Mouse (Mus musculus): ENCODE data around the gene Slc24a3. TPM values are rescaled to one million over a fixed set of nuclear protein-coding genes. Genes with fewer than 3 reads are reported as not detected.
A peak's percentile ranks its signal among the peaks of the same experiment; 100 is the strongest.

Gene Slc24a3
- total RNA-seq, 2 experiments from 2014 or later, result 0.75 to 3.0 TPM

DNA sequence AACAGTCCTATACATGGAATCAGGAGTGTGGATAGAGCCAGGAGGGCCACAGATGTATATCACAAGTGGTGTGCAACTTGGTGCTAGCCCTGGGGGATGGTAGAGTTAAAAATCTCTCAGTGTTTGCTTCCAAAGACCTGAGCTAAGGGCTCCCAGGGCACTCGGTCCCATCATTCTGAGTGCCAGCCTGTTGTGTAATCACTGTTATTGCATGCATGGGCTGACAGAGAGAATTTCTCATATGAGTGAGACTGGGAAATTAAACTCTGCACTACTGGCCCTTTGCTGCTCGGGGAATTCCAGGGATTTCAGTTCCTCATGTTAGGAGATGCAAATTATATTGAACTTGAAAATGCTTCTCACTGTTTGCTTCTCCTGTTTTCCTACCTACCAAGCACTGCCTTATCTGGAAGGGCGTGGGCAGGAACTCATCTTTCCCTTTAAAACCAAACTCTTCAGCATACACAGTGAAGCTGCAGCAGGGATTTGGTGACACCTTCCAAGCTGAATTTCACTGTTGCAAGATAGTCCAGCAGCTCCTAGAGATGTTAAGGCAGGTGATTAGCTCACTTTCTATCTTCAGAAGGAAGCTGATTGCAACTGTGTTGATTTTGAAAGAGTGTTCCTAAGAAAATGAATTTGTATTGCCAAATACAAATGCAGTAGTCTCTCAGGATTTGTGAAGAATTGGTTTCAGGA, 426.2 kb downstream of the Slc24a3 start:
- ATAC-seq (replicated peaks; ENCODE audit: poor library complexity, severe bottlenecking), result peak; percentile 49

DNA sequence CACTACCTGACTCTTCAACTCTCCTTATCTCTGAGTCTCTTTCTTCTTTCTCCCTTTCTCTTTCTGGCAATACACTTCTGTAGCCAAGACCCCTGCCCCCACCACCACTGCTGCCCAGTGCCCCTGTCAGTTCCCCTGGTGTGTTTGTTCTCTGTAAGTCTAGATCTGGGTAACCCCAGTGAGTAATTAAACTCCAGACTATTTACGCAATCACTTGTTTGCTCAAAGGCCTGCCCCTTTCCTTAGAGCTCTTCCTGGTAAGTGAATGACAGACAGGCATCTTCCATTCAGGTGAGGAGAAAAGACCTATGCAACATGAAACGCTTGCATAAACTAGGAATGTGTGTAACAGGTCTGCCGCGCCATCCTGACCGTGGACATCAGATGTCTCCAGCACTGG, 430.3 kb downstream of the Slc24a3 start:
- peak; percentile 38 for ATAC-seq (replicated peaks; ENCODE audit: poor library complexity, severe bottlenecking)

DNA sequence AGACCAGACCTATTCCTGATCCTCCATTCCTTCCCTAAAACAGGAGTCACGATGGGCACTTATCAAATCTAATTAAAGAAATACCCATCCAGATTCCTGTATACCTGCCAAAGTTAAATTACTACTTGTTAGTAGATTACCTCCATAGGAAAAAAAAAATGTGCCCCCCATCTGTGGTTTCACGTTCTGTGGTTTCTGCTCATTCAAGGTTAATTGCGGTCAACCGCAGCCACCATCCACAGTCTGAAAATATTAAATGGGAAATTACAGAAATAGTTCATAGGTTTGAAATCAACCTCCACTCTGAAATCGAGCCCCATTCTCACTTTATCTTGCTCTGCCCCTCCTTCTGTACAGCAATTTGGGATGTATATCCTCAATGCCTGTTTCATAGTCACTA, 440.3 kb downstream of the Slc24a3 start:
- peak; percentile 38 for ATAC-seq (replicated peaks; ENCODE audit: poor library complexity, severe bottlenecking)

DNA sequence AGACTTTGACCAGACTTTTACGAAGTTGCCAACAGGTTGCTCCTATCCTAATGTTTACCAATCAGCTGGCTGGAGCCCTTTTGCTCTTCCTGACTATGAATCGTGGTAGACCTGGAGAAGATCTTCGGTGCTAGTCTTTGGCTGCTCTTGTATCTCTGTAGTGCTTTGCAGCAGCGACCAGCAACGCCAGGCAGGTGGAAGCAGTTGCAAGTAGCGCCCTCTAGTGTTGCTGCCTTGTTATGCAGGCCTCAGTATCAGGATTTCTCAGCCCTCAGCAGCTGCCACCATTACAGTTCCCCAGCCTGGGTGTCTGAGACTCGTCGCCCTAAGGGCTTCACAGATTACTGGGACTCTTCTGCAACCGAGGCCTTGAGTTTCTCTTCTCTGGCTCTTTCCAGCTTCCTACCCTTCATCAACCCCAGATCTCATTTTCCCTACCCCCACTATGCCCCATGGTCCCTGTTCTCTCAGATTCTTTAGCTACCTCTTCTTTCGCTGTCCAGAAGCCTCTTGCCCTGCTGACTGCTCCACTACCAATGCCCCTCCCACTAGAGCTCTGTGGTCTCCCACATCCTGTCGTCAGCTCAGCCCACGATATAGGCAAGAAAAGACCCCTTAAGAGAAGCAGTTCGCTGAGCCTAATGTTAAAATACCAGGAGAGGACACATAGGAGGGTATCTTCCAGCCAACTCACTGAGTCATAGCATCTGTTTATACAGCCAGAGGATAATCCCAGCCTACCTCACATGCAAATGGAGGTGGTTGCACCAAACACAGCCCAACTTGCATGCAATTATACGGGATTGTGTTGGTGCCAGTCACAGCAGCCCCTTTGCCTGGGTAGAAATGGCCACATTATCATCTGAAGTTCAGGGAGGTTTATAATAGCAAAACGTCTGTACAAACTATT, 443.5 kb downstream of the Slc24a3 start:
- peak; percentile 74 for ATAC-seq (replicated peaks; ENCODE audit: poor library complexity, severe bottlenecking)

DNA sequence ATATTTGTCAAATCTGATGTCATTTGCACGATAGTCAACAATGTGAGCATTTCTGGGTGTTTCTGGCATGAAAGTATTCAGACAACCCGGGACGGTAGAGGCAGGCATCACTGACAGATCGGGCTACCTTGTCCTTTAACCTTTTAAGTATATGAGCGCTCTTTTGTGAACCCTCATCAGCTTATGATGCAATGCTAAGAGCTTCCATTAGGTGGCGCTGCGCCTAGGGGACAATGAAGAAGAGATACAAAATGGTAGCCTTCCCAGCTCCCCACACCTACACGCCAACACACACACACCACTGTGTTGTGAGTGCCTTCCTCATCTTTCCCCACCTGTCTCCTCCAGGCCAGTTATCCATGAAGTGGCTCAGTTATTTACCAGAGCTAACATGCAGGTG, 445.4 kb downstream of the Slc24a3 start:
- ATAC-seq (replicated peaks; ENCODE audit: poor library complexity, severe bottlenecking), result no peak

DNA sequence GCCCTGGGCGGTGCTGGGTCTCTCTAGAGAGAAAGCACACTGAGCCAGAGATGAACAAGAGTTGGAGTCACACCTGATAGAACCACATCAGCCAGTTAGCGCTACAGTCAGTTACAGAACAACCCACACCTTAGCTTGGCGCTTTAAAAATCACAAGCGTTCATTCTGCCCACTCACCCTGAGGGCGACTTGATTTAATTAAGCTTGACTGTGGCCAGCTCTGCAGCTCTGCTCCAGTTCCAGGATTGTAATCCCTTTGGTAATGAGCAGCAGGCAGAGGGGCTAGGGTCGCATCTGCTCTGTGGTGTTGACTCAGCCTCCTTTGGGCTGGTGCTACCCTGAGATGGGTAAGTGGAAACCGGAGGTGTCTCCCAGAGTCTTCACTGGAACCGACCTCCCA, 446.2 kb downstream of the Slc24a3 start:
- ATAC-seq (replicated peaks; ENCODE audit: poor library complexity, severe bottlenecking), result no peak

DNA sequence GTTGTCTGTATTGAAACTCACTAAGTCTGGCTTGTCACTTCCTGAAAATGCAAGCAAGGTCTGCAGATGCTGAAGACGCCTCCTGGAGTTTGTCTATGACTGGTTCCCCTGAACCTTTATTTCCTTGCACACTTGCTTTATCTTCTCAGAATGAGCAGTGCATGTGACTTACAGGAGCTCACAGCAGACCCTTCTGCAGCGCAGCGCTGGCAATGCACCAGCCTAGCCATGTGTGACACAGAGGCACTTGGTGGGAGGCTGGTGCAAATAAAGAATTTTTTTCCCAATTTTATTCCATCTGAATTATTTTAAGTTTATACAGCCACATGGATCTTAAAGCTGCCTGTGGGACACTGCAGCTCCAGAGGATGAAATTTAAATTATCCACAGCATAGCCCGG, 452.1 kb downstream of the Slc24a3 start:
- ATAC-seq (replicated peaks; ENCODE audit: poor library complexity, severe bottlenecking), result no peak

DNA sequence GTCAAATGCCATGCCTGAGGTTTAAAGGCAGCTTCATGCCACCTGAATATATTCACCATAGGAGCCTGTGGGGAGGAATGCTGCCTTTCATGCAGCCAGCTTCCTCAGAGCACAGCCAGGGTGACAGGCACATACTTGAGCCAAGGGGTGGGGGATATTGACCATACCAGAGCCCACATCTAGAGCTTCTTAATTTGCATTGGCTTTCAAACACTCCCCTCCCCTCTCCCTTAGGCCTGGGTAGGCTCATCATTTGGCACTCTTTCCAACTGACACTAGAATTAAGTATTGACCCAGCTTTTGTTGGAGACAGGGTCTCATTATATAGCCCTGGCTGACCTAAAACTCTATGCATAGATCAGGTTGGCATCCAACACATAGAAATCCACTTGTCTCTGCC, 453.2 kb downstream of the Slc24a3 start:
- no peak for ATAC-seq (replicated peaks; ENCODE audit: poor library complexity, severe bottlenecking)

DNA sequence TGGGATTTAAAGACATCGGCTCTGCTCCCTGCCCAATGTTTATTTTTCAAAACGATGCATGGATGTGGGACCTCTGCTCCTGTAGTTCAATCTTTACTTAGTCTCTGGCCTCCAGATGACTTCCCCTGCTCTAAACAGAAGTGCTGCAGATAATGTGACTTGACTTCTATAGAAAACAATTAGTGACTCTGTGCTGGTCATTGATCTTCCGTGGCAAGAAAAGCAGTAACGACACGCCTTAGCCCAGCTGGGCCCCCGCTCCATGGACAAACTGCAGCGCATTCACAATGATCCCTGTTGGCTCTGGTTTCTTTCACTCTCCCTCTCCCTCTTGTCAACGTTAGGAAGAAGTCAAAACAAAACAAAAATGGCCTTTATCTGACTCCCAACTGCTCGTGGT, 453.6 kb downstream of the Slc24a3 start:
- no peak for ATAC-seq (replicated peaks; ENCODE audit: poor library complexity, severe bottlenecking)

DNA sequence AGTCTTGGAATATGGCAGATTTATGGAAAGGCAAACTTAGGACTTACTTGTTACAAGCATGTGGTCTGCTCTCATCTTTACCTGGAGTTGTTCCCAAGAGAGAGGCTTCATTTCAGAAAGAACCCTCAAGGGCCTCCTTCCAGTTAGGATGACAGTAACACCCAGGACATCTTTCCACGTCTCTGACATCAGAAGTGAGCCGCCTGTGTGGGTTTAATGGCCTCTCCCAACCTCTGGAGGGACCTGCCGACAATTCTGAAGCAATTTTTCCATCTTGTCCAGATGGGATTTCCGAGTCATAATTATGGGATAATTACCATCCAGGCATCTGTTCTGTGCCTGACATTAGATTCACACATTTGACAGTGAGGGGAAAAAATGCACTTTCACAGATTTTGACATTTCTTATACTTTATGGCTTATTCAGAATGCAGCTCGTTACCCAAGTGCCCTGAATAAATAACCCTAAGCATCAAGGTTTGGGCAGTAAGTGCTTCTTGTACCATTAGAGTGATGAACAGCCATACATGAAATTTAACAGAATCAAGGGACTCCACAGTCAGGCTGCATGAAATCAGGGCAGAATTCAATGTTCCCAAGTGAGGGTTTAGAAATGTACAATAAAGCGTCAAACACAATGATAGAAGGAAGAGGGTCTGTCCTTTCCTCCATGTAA, 463.7 kb downstream of the Slc24a3 start:
- ATAC-seq (replicated peaks; ENCODE audit: poor library complexity, severe bottlenecking), result no peak

DNA sequence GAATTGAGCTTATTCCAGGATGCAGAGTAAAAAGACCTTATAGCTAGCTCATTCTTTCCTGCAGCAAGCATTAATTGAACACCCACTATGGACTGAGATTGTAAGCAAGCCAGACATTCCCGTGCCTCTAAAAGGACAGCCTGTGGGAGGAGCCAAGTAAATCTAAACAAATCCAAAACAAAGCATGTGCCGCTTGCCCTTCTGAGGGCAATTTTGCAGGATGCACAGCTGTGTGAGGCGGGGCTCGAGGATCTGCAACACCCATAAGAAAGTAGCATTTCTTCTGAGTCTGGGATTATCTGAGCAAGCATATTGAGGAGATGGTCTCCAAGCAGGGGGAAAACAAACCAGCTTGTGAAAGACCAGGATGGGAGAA, 464.2 kb downstream of the Slc24a3 start:
- ATAC-seq (replicated peaks; ENCODE audit: poor library complexity, severe bottlenecking), result no peak

DNA sequence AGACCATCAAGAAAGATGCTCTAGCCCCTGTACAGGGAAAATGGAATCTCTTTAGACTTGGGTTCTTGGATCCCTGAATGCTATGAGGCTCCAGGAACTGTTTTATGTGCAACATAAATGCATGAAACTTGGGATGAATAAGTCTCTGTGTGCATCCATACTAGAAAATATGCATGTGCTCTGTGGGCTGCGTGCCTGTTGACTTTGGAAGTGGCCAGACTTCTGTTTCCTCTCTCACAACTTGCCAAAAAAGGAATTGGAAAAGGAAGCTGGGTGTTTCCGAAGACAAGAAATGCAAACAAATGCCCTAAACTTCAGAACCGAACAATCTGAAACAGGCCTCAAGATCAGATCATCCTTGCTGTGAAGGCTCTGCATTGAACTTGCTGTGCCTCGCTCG, 466.3 kb downstream of the Slc24a3 start:
- ATAC-seq (replicated peaks; ENCODE audit: poor library complexity, severe bottlenecking), result no peak

DNA sequence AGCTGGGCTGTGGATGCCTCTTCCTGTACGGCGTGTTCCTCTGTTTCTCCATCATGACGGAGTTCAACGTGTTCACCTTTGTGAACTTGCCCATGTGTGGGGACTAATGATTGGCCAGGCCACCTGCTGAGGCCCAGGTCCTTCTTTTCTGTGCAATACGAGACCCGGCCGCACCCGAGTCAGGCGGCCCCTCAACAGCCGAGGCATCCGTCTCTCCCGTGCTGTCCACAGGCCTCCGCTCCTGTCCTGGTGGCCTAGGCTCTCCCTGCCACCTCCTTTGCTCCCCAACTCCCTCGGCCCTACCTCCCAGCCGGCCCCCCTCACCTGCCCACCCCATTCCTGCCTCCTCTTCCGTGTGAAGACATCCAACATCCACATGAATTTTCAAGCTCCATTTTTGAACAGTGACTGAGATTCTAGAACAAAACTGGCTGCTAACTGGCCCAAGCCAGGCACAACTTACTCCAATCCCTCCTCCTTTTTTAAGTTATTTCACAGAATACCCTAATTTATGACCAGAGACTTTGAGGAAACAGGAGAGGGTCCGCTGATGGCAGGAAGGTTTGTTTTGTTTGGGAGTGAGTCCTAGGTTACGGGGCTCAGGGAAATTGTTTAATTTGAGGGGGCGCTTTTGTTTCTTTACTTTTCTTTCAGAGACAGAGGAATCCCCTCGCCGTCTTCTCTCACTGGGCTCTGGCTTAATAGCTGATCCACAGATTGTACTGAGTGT, 472.9 kb downstream of the Slc24a3 start:
- no peak for ATAC-seq (replicated peaks; ENCODE audit: poor library complexity, severe bottlenecking)

DNA sequence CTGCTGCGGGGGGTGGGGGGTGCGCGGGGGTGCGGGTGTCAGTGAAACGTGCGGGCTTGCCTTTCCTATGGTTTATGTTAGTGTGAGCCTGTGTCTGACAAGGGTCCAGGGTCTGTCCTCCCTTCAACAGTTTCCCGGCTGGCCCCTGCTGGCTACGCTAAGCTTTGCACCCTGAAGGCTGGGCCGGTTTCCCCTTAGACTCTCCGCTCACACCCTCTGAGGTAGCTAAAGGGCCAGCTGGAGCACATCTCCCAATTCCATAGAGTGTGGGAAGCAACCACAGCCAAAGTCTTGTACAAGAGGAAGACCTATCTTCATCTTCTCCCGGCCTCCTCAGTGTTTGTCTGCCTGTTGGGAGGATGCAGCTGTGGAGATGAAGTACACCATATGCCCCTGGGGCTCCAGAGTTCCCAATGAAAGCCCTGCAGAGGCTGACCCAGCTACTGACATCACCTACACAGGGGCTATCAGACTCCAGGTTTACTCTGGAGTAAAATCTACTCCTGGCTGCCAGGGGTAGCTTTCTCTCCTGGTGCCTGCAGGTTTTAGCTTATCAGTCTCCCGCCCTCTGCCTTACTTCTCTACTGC, 487.9 kb downstream of the Slc24a3 start:
- no peak for ATAC-seq (replicated peaks; ENCODE audit: poor library complexity, severe bottlenecking)

DNA sequence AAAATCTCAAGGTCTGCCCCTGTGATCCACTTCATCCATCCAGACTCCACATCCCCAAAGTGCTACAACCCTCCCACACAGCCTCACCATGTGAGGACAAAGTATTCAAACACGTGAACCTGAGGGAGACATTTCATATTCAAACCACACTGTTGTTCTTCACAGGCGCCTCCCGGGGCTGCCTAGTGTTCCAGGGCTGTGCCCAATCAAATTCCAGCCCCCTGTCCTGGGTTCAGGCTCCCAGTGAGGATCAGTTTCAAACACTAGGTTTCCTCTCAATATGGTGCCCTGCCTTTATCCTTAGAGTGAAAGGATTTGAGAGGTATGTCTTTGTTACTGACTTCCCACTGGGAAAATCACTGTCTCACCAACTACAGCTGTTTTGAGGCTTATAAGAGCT, 488.6 kb downstream of the Slc24a3 start:
- ATAC-seq (replicated peaks; ENCODE audit: poor library complexity, severe bottlenecking), result no peak

DNA sequence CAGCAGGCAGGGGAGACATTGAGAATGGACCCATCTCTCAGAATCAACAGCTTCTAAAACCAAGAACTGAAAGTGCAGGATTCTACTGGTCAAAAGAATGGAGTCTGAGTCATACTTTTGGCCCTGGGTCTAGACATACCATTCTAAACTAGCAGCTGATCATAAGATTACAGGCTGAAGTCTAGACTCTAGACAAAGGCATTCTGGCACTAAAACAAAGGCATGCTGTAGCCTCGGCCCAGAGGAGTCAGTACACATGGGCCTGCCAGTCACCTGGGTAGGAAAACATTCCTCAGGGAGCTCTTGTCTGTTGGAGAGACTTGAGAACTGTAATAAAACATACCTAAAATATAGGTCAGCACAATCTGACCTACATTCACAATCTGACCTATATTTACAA, 489.2 kb downstream of the Slc24a3 start:
- no peak for ATAC-seq (replicated peaks; ENCODE audit: poor library complexity, severe bottlenecking)

DNA sequence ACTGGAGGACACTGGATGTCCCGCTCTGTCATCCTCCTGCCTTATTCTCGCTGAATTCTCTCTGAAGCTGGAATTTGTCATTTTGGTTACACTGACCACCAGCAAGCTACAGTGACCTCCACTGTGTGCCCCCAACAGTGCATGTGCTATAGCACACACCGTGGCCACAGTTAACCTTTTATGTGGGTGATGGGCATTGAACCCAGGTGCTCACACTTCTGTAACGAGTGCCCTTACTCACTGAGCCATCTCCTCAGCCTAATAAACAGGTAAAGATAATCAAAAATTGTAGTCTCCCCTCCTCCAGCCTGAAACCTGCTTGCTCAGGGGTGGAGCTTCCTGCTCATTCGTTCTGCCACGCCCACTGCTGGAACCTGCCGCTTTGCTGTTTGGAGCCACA, 493.7 kb downstream of the Slc24a3 start:
- ATAC-seq (replicated peaks; ENCODE audit: poor library complexity, severe bottlenecking), result no peak

DNA sequence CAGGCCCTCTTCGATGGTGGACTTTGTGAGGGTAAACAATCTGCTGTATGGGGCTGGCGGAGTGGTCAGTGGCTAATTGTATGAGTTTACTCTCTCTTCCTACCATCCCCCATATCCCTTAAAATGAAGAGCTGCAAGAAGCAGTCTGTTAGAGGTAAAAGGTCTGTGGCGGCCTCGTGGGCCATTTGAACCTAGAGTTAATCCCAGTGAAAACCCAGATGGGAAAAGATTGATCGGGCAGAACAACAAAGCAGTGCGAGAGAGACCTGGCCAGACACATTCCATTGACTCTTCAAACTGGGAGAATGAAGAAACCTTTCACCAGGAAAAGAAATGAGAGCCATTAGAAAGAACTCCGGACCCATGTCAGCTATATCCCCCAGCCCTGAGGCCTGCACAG, 496.3 kb downstream of the Slc24a3 start:
- no peak for ATAC-seq (replicated peaks; ENCODE audit: poor library complexity, severe bottlenecking)

DNA sequence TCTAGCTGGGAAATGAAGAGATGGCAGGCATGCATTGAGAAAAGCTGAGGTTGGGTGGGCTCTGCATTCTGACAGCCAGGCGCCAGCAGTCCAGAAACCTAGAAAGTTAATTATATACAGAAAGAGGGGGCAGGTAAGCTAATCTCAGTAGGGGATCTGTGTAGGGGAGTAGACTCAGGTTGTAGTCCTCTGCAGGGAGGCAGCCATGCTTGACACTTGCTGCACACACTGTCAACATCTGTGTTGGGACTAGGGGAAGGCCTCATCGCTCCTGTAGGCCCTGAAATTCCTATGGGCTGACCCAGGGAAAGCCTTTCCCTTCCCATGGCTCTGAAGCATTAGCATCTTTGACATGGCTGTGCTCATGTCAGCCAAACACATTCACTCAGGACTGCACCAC, 496.8 kb downstream of the Slc24a3 start:
- ATAC-seq (replicated peaks; ENCODE audit: poor library complexity, severe bottlenecking), result no peak

DNA sequence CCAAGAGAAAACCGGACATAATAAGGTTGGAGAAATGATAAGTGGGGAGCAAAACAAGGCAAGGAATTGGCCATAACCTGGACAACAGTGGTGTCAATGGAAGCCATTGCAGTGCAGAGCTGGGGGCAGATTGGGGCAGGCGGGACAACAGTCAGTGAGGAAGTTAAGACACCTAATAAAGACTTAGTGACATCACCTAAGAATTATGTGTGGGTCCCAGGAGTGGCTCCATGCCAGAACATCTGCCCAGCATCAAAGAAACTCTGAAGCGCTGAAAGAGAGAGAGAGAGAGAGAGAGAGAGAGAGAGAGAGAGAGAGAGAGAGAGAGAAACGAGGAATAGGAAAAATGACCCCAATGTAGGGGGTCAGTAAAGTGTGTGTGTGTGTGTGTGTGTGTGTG, 500.6 kb downstream of the Slc24a3 start:
- ATAC-seq (replicated peaks; ENCODE audit: poor library complexity, severe bottlenecking), result no peak
